Mouse (Mus musculus) testis, adult 2 months (tissue): Measurements from ENCODE around the gene Vwa8. TPM values are rescaled to one million over a fixed set of nuclear protein-coding genes. Genes with fewer than 3 reads are reported as not detected.

Experiments used
- H3K27ac ChIP-seq: fragments of 200-500 bp; 2 replicates; pipeline ENCODE4 v1.5.1; 2012; ENCODE audit warnings: low read depth, low read length; ENCODE audit not compliant: control insufficient read depth, insufficient read depth
- H3K27me3 ChIP-seq: fragments of 200-500 bp; 2 replicates; pipeline ENCODE4 v1.6.1; 2012; ENCODE audit warnings: mild to moderate bottlenecking, low read length, moderate library complexity; ENCODE audit not compliant: control insufficient read depth, insufficient read depth
- H3K36me3 ChIP-seq: fragments of 200-500 bp; 2 replicates; pipeline ENCODE4 v1.6.1; 2012; ENCODE audit warnings: mild to moderate bottlenecking, low read length; ENCODE audit not compliant: control insufficient read depth, insufficient read depth
- H3K4me1 ChIP-seq: fragments of 200-500 bp; 2 replicates; pipeline ENCODE4 v1.6.1; 2012; ENCODE audit warnings: low read length; ENCODE audit not compliant: control insufficient read depth, insufficient read depth
- H3K4me3 ChIP-seq: fragments of 200-500 bp; 2 replicates; pipeline ENCODE4 v1.5.1; 2012; ENCODE audit warnings: low read depth, mild to moderate bottlenecking, low read length, moderate library complexity, mixed read lengths; ENCODE audit not compliant: control insufficient read depth
- CTCF ChIP-seq: fragments of 200-500 bp; IDR thresholded peaks from 2 replicates; pipeline ENCODE4 v1.5.1; 2012; ENCODE audit warnings: low read depth, mild to moderate bottlenecking, inconsistent platforms, low read length, moderate library complexity; ENCODE audit not compliant: control insufficient read depth, insufficient read depth, insufficient replicate concordance
- POLR2A ChIP-seq: fragments of 200-500 bp; IDR thresholded peaks from 2 replicates; pipeline ENCODE4 v1.6.1; 2012; ENCODE audit warnings: low read depth, mild to moderate bottlenecking, inconsistent platforms, low read length, moderate library complexity; ENCODE audit not compliant: control insufficient read depth
- polyA plus RNA-seq: library from polyadenylated mRNA; depleted of rRNA; stranded (reverse); fragments of >200 nt; gene quantifications from 2 replicates; pipeline ENCODE4 v1.2.3, GENCODE M21; 2012

Gene Vwa8
- polyA plus RNA-seq, 1 experiment: 15.6 TPM

- Histone ChIP-seq H3K4me3 (no peak overlapping the region), H3K4me1 (no peaks in the 10 kb centered on the region), H3K36me3 (no peaks in the 10 kb centered on the region), H3K27me3 (no peaks in the 10 kb centered on the region), H3K27ac (no peak overlapping the region)
- TF ChIP-seq CTCF: no peak
- TF ChIP-seq POLR2A: no peak
Observed at GRCm38 (mm10) chr14:79047956-79048355, 199.1 kb downstream of the Vwa8 start.

DNA sequence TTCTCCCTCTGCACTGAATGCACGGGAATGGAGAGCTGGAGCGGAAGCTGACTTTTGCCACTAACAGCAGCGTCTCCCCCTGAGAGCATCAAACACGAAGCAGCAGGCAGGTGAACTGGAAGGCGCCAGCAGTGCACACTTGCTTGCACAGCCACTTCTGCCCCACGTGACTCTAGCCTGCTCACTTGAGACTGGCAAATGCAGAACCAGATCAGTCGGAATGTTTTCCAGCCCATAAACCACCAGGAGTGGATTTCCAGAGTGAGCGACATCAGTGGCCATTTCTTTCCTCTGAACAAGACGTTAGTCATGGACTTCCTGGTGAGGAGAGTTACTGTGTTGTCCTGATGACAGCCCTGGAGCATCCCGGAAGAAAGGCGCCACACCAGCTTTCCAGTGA, 200.7 kb downstream of the Vwa8 start:
- H3K4me3 ChIP-seq: no peak overlapping the region
- H3K27me3 ChIP-seq: no peaks in the 10 kb centered on the region
- no peak overlapping the region for H3K27ac ChIP-seq
- no peaks in the 10 kb centered on the region for H3K4me1 ChIP-seq
- no peak for TF ChIP-seq POLR2A
- H3K36me3 ChIP-seq: no peaks in the 10 kb centered on the region

- H3K36me3 ChIP-seq: no peaks in the 10 kb centered on the region
- H3K27ac ChIP-seq: no peak overlapping the region
- H3K4me1 ChIP-seq: no peaks in the 10 kb centered on the region; the same call in 1 of the 2 replicates
- no peak overlapping the region for H3K4me3 ChIP-seq
- no peaks in the 10 kb centered on the region for H3K27me3 ChIP-seq
- TF ChIP-seq POLR2A: no peak
- TF ChIP-seq CTCF: no peak
Observed at GRCm38 (mm10) chr14:79065636-79066035, 216.8 kb downstream of the Vwa8 start.

DNA sequence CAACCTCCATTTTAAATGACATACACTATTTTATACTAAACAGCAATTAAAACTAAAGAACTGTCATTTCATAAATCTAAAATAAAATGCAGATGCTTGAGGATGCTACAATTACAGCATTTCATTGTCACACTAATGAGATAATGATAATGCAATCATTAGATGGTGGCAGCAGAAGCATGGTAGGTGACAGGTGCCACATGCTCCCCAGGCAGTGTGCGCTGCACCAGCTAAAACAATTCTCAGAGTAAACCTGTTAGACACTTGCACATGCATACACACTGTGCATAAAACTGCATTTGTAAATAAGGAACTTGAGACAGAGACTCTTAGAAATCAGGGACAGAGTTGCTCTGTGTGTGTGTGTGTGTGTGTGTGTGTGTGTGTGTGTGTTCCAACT, 220.7 kb downstream of the Vwa8 start:
- Histone ChIP-seq H3K27me3 (no peaks in the 10 kb centered on the region), H3K27ac (no peak overlapping the region), H3K4me3 (no peak overlapping the region), H3K36me3 (no peaks in the 10 kb centered on the region), H3K4me1 (no peaks in the 10 kb centered on the region; the same call in 1 of the 2 replicates)
- TF ChIP-seq CTCF: no peak
- no peak for TF ChIP-seq POLR2A

- TF ChIP-seq POLR2A (no peak), CTCF (no peak)
- no peaks in the 10 kb centered on the region for H3K27me3 ChIP-seq
- H3K36me3 ChIP-seq: no peaks in the 10 kb centered on the region
- H3K27ac ChIP-seq: no peak overlapping the region
- H3K4me3 ChIP-seq: no peak overlapping the region
- no peaks in the 10 kb centered on the region for H3K4me1 ChIP-seq
Observed at GRCm38 (mm10) chr14:79074786-79075185, 225.9 kb downstream of the Vwa8 start.

DNA sequence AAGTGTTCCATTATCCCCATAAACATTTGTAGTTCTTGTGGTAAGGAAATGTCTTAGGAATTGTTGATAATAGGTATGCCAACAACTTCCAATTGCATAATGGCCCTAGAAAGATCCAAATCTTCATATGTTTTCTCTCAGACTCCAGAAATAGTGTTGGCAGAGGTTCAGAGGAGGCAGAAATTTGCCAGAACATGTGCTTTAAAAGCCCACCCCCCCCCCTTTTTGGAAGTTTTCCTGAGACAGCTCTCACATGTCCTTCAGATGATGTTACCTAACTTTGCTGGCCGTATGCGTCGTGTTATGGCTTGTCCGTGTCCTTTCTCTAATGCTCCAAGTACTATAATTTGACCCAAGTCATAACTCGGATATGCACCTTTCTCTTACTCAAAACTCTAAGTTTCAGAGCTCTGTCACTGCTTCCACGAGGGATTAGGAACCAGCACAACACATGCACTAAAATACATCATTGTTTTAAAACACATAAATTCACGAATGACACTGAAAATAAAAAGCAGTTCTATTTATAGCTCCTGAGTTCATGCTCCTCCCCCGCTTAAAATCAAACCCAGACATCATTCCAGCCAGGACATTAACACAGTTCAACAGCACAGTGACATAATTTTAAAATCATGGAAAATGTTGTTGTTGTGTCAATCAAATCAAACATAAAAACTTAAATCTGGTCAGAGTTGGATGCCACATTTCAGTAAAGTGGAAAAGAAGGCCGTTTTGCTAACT, 227.9 kb downstream of the Vwa8 start:
- no peak overlapping the region for H3K4me3 ChIP-seq
- no peak for TF ChIP-seq CTCF
- TF ChIP-seq POLR2A: no peak
- no peaks in the 10 kb centered on the region for H3K36me3 ChIP-seq
- H3K27ac ChIP-seq: no peak overlapping the region
- no peaks in the 10 kb centered on the region for H3K4me1 ChIP-seq
- H3K27me3 ChIP-seq: no peaks in the 10 kb centered on the region

DNA sequence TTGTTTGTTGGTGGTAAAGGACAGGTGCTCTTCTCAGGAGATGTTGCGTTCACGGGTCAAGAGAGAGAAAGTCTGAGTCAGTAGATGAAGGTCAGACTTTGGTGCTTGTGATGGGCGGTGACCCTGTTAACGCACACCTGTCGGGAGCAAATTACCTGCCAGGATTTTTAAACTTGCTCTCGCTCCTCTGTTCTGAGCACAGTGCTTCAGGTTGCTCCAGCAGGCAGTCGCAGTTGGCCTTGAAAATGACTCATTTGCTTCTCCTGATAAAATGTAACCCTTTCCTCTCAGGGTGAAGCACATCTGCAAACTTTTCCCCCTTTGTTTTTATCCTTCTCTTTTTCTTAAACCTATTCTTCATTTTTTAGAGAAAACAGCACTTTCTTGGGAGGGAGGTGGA, 234.7 kb downstream of the Vwa8 start:
- Histone ChIP-seq H3K36me3 (no peaks in the 10 kb centered on the region), H3K27ac (no peak overlapping the region), H3K4me1 (no peaks in the 10 kb centered on the region), H3K27me3 (no peaks in the 10 kb centered on the region), H3K4me3 (no peak overlapping the region)
- no peak for TF ChIP-seq POLR2A
- no peak for TF ChIP-seq CTCF
